Mouse (Mus musculus): ENCODE results near the gene Gm13178. TPM values are rescaled to one million over a fixed set of nuclear protein-coding genes. Genes with fewer than 3 reads are reported as not detected.

Gm13178 gene
- polyA plus RNA-seq (2012; rRNA removed), result not detected in 2 replicates

DNA sequence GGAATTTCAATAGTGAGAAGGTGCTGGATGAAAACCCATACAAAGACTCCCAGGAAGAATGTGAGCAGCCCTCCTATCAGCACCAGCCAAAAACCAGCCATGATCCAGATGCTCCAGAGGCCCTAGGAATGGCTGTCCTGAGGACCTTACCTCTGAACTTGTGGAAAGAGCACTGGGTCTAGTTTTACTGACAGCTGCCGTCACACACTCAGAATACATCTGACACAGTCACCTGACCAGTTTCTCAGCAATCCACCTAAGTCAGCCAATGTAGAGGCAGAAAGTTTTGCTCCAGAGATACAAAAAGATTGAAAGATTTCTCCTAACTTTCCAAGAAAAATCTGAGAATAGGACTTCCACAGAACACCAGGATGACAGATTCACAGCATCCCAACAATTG lies at the start of gene Gm13178:
Gm13178 (minus strand) TSS at position 101 of the 400 bp plus-strand sequence.
- no peak for TF ChIP-seq CTCF (IDR thresholded peaks at IDR 0.05; ENCODE audit: extremely low read depth, insufficient read length, insufficient replicate concordance, low read depth, low read length)
- WGBS, result 97% methylated on average over 1 of the region's 1 CpGs
- Histone ChIP-seq H3K4me1 (ENCODE audit: control insufficient read depth, insufficient read depth, insufficient read length, low read length) (no peaks in the 10 kb centered on the region), H3K27ac (ENCODE audit: insufficient read depth, low read depth, low read length) (no peak within 1 kb of the TSS), H3K4me3 (ENCODE audit: low read depth, low read length) (no peak within 1 kb of the TSS), H3K36me3 (ENCODE audit: control insufficient read depth, insufficient read depth, low read length) (no peaks in the 10 kb centered on the region), H3K27me3 (ENCODE audit: control insufficient read depth, insufficient read depth, low read length) (no peaks in the 10 kb centered on the region)

DNA sequence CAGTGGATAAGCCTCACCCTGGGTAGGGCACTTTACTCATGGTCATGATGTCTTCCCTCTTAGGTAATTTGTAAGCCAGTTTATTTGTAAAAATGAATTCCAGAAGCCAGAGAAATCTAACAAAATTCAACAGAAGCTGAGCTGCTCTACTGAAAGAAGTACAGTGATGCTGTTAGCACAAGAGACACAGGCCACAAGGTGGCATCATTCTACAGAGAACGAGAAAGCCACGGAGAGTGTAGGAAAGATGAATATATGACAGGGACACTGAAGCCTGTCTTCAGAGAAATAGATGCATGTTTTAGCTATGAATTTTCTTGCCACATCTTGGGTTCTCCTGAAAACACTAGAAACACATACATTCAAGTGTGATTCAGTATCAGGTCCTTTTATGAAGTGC lies 44.5 kb upstream of the Gm13178 start:
- no peak overlapping the region for H3K4me3 ChIP-seq (ENCODE audit: low read depth, low read length)

GRCm38 (mm10) chr4:144749139-144749538 lies 27.9 kb upstream of the Gm13178 start:
- Histone ChIP-seq H3K4me1 (ENCODE audit: control insufficient read depth, insufficient read depth, insufficient read length, low read length) (no peaks in the 10 kb centered on the region), H3K27me3 (ENCODE audit: control insufficient read depth, insufficient read depth, low read length) (no peaks in the 10 kb centered on the region), H3K4me3 (ENCODE audit: low read depth, low read length) (no peak overlapping the region), H3K27ac (ENCODE audit: insufficient read depth, low read depth, low read length) (no peak overlapping the region), H3K36me3 (ENCODE audit: control insufficient read depth, insufficient read depth, low read length) (no peaks in the 10 kb centered on the region)
- TF ChIP-seq CTCF (IDR thresholded peaks at IDR 0.05; ENCODE audit: extremely low read depth, insufficient read length, insufficient replicate concordance, low read depth, low read length) (no peak), POLR2A (IDR thresholded peaks at IDR 0.05; ENCODE audit: low read depth, low read length) (no peak)
- 2% methylated on average over 1 of the region's 1 CpGs for WGBS

More for the DNA sequence above, 44.5 kb upstream of the Gm13178 start:
- WGBS, result 1% methylated on average over 2 of the region's 2 CpGs
- Histone ChIP-seq H3K27me3 (ENCODE audit: control insufficient read depth, insufficient read depth, low read length) (no peaks in the 10 kb centered on the region), H3K4me1 (ENCODE audit: control insufficient read depth, insufficient read depth, insufficient read length, low read length) (no peaks in the 10 kb centered on the region), H3K27ac (ENCODE audit: insufficient read depth, low read depth, low read length) (no peak overlapping the region), H3K36me3 (ENCODE audit: control insufficient read depth, insufficient read depth, low read length) (no peaks in the 10 kb centered on the region)
- no peak for TF ChIP-seq CTCF (IDR thresholded peaks at IDR 0.05; ENCODE audit: extremely low read depth, insufficient read length, insufficient replicate concordance, low read depth, low read length)
- TF ChIP-seq POLR2A (IDR thresholded peaks at IDR 0.05; ENCODE audit: low read depth, low read length), result no peak

GRCm38 (mm10) chr4:144719691-144720090 lies 1.5 kb downstream of the Gm13178 start:
- Histone ChIP-seq H3K4me1 (ENCODE audit: control insufficient read depth, insufficient read depth, insufficient read length, low read length) (no peaks in the 10 kb centered on the region), H3K27me3 (ENCODE audit: control insufficient read depth, insufficient read depth, low read length) (no peaks in the 10 kb centered on the region), H3K4me3 (ENCODE audit: low read depth, low read length) (no peak overlapping the region), H3K36me3 (ENCODE audit: control insufficient read depth, insufficient read depth, low read length) (no peaks in the 10 kb centered on the region), H3K27ac (ENCODE audit: insufficient read depth, low read depth, low read length) (no peak overlapping the region)
- TF ChIP-seq CTCF (IDR thresholded peaks at IDR 0.05; ENCODE audit: extremely low read depth, insufficient read length, insufficient replicate concordance, low read depth, low read length), result no peak
- no peak for TF ChIP-seq POLR2A (IDR thresholded peaks at IDR 0.05; ENCODE audit: low read depth, low read length)
- WGBS, result 89% methylated on average over 1 of the region's 1 CpGs

DNA sequence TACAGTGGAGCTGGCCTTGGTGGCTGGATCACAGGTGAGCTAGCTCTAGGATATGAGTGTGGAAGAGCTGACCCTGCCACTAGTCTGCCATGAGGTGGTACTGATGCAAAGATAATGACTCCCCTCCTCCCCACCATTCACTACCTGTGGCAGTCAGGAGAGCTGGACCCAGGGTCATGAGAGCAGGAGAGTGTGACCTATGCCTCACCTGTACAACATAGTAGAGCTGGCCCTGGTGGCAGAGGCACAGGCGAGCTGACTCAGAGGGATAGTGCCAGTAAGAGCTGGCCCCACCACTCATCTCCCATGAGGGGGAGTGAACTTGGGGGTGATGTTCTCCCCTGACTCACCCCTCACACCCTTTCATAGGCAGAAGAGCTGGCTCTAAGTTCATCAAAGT lies 2.9 kb downstream of the Gm13178 start:
- whole genome bisulfite sequencing, result 85% methylated on average over 1 of the region's 1 CpGs
- Histone ChIP-seq H3K4me3 (ENCODE audit: low read depth, low read length) (no peak overlapping the region), H3K27ac (ENCODE audit: insufficient read depth, low read depth, low read length) (no peak overlapping the region), H3K27me3 (ENCODE audit: control insufficient read depth, insufficient read depth, low read length) (no peaks in the 10 kb centered on the region), H3K4me1 (ENCODE audit: control insufficient read depth, insufficient read depth, insufficient read length, low read length) (no peaks in the 10 kb centered on the region), H3K36me3 (ENCODE audit: control insufficient read depth, insufficient read depth, low read length) (no peaks in the 10 kb centered on the region)
- TF ChIP-seq POLR2A (IDR thresholded peaks at IDR 0.05; ENCODE audit: low read depth, low read length), result no peak
- no peak for TF ChIP-seq CTCF (IDR thresholded peaks at IDR 0.05; ENCODE audit: extremely low read depth, insufficient read length, insufficient replicate concordance, low read depth, low read length)

DNA sequence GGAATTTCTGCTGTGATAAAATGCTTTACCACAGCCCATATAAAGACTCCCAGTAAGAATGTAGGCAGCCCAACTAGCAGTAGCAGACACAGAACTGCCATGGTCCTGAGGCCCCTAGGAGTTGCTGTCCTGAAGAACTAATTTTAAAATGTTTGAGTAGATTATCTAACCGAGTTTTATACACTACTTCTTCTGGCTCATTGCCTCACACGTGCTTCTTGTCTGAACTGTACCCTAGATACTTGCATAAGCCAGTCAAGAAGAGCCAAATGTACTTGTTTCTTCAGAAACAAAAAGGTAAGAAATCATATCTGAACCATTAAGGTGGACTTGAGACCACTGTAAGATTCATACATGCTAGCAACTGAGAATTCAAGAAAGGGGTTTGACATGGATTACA lies 34.9 kb downstream of the Gm13178 start, which contains the start of gene Gm436:
Gm436 (minus strand) TSS at position 101 of the 400 bp plus-strand sequence.
- Histone ChIP-seq H3K4me3 (ENCODE audit: low read depth, low read length) (no peak within 1 kb of the TSS), H3K27me3 (ENCODE audit: control insufficient read depth, insufficient read depth, low read length) (no peaks in the 10 kb centered on the region), H3K27ac (ENCODE audit: insufficient read depth, low read depth, low read length) (no peak within 1 kb of the TSS), H3K36me3 (ENCODE audit: control insufficient read depth, insufficient read depth, low read length) (no peaks in the 10 kb centered on the region), H3K4me1 (ENCODE audit: control insufficient read depth, insufficient read depth, insufficient read length, low read length) (no peaks in the 10 kb centered on the region)
- WGBS, result 54% methylated on average over 2 of the region's 2 CpGs
- TF ChIP-seq CTCF (IDR thresholded peaks at IDR 0.05; ENCODE audit: extremely low read depth, insufficient read length, insufficient replicate concordance, low read depth, low read length) (no peak), POLR2A (IDR thresholded peaks at IDR 0.05; ENCODE audit: low read depth, low read length) (no peak)

Other genes starting within 250 kb of the Gm13178 start
- not detected in 2 replicates for gene 9430007A20Rik, start 201.6 kb downstream of the Gm13178 start, polyA plus RNA-seq (2012; rRNA removed)
- gene Gm13124, start 156.3 kb downstream of the Gm13178 start, polyA plus RNA-seq (2012; rRNA removed), result not detected in 2 replicates
- gene Aadacl4, start 107.7 kb downstream of the Gm13178 start, polyA plus RNA-seq (2012; rRNA removed), result not detected in 2 replicates
- not detected in 2 replicates for gene Gm436, start 35.0 kb downstream of the Gm13178 start, polyA plus RNA-seq (2012; rRNA removed)
- not detected in 2 replicates for gene Gm438, start 65.2 kb upstream of the Gm13178 start, polyA plus RNA-seq (2012; rRNA removed)
- gene Dhrs3, start 171.4 kb upstream of the Gm13178 start, polyA plus RNA-seq (2012; rRNA removed), result 30.7 and 71.2 TPM in 2 replicates

All from small intestine, adult 2 months (tissue).